Mouse (Mus musculus): ENCODE data around the gene Ogfod2. TPM values are rescaled to one million over a fixed set of nuclear protein-coding genes. Genes with fewer than 3 reads are reported as not detected.

Gene Ogfod2
- polyA plus RNA-seq, 1 experiment from 2014 or later = 19.0 TPM

DNA sequence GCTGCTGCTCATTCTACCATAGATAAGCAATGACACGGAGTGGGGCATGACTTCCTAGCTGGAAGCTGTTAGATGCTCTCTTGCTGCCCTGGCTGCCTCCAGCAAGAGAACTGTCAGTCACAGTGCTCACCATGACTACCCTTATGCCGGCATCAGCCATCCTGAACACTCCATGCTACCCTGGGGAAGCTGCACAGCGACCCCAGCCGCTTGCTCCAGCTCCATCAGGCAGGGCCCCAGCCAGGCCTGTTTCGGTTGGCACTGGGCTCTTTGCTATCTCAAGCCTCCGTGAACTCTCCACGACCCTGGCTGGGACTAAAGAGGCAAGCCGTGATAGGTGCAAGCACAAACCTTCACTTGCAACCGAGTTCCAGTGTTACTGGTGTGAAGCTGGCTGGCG is 49.7 kb downstream of the Ogfod2 start:
- 44% methylated on average over 10 of the region's 10 CpGs for WGBS
- Histone ChIP-seq H3K4me2 (replicated peaks; ENCODE audit: low read depth) (no peak overlapping the region), H3K36me3 (ENCODE audit: control insufficient read depth, insufficient read depth, low read length) (no peaks in the 10 kb centered on the region), H3K4me3 (ENCODE audit: low read depth, low read length) (no peak overlapping the region), H3K9me3 (ENCODE audit: control insufficient read depth, low read length) (no peaks in the 10 kb centered on the region), H3K9ac (ENCODE audit: low read length) (no peak overlapping the region), H3K27ac (replicated peaks) (no peak overlapping the region), H3K4me1 (replicated peaks; ENCODE audit: control insufficient read depth, insufficient read depth) (peaks cover 8% of the 10 kb centered on the region; the same call in 1 of the 2 replicates), H3K27me3 (ENCODE audit: control insufficient read depth, insufficient read depth, low read length) (no peaks in the 10 kb centered on the region)
- no peak for ATAC-seq (ENCODE audit: low FRiP score, low TSS enrichment)
- no peak for DNase-seq (ENCODE audit: low spot score)
- no peak for TF ChIP-seq EP300 (optimal IDR thresholded peaks at IDR 0.05)
- TF ChIP-seq CTCF (IDR thresholded peaks at IDR 0.05; ENCODE audit: low read depth) = no peak

DNA sequence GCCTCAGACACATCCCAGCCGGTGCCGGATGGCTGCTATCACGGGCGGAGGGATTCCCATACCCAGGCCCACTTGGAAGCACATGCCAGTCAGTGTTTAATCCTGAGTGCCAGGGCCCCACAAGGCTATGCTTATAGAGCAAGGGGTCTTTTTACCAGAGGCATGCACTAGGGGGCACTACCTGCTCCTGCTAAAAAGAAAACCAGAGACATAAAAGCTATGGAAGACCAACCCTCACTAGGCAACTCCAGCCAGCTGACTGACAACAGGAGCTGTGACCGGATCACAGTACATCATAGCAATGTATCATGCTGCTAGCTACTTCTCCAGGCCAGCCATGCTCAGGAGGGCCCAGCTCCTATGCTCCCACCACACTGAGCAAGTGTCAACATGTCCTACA is 50.5 kb downstream of the Ogfod2 start:
- no peak overlapping the region for H3K4me2 ChIP-seq (replicated peaks; ENCODE audit: low read depth)
- H3K4me1 ChIP-seq (replicated peaks; ENCODE audit: control insufficient read depth, insufficient read depth) = peaks cover 8% of the 10 kb centered on the region; the same call in 1 of the 2 replicates
- DNase-seq (ENCODE audit: low spot score) = peak; percentile 58
- no peaks in the 10 kb centered on the region for H3K27me3 ChIP-seq (ENCODE audit: control insufficient read depth, insufficient read depth, low read length)
- H3K36me3 ChIP-seq (ENCODE audit: control insufficient read depth, insufficient read depth, low read length) = no peaks in the 10 kb centered on the region
- H3K27ac ChIP-seq (replicated peaks) = no peak overlapping the region
- H3K9me3 ChIP-seq (ENCODE audit: control insufficient read depth, low read length) = no peaks in the 10 kb centered on the region
- no peak overlapping the region for H3K9ac ChIP-seq (ENCODE audit: low read length)
- H3K4me3 ChIP-seq (ENCODE audit: low read depth, low read length) = no peak overlapping the region
- TF ChIP-seq CTCF (IDR thresholded peaks at IDR 0.05; ENCODE audit: low read depth) = peak; percentile 82
- no peak for TF ChIP-seq EP300 (optimal IDR thresholded peaks at IDR 0.05)
- 62% methylated on average over 5 of the region's 5 CpGs for WGBS
- peak; percentile 50 for ATAC-seq (ENCODE audit: low FRiP score, low TSS enrichment)

DNA sequence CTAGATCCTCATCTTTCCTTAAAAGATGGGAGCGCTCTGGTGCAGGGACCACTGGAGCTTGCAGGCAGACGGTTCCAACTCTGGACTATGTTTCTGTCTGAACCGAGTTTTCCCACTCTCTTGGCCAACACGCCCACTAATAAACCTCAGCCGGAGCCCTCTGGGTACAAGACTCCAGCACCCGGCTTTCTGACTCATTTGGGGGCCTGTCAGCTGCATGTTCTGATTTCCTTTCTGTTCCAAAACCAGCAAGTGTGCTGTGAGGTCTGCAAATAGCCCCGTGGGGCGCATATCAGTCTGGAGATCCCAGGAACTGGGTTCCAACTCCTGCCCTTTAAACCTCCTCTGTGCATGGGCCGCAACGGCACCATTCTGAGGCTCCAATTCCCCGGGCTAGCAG is 51.3 kb downstream of the Ogfod2 start:
- Histone ChIP-seq H3K27me3 (ENCODE audit: control insufficient read depth, insufficient read depth, low read length) (no peaks in the 10 kb centered on the region), H3K36me3 (ENCODE audit: control insufficient read depth, insufficient read depth, low read length) (no peaks in the 10 kb centered on the region), H3K9me3 (ENCODE audit: control insufficient read depth, low read length) (no peaks in the 10 kb centered on the region), H3K4me1 (replicated peaks; ENCODE audit: control insufficient read depth, insufficient read depth) (peaks cover 8% of the 10 kb centered on the region; the same call in 1 of the 2 replicates), H3K4me3 (ENCODE audit: low read depth, low read length) (no peak overlapping the region), H3K27ac (replicated peaks) (no peak overlapping the region), H3K4me2 (replicated peaks; ENCODE audit: low read depth) (no peak overlapping the region), H3K9ac (ENCODE audit: low read length) (no peak overlapping the region)
- ATAC-seq (ENCODE audit: low FRiP score, low TSS enrichment) = no peak
- DNase-seq (ENCODE audit: low spot score) = no peak
- WGBS = 76% methylated on average over 11 of the region's 11 CpGs
- no peak for TF ChIP-seq EP300 (optimal IDR thresholded peaks at IDR 0.05)
- TF ChIP-seq CTCF (IDR thresholded peaks at IDR 0.05; ENCODE audit: low read depth) = no peak

Other genes with a start within 250 kb of the Ogfod2 start
- gene Hcar2, start 246.8 kb upstream of the Ogfod2 start, polyA plus RNA-seq (2015; fragmentation: Nextera tagmentation; extraction: Ambion mirVana) = 24.0 and 26.8 TPM in 2 replicates
- gene Hcar1, start 232.3 kb upstream of the Ogfod2 start, polyA plus RNA-seq (2015; fragmentation: Nextera tagmentation; extraction: Ambion mirVana) = 4.9 and 6.0 TPM in 2 replicates
- 107 and 122 TPM in 2 replicates for gene Denr, start 205.1 kb upstream of the Ogfod2 start, polyA plus RNA-seq (2015; fragmentation: Nextera tagmentation; extraction: Ambion mirVana)
- 0.56 and 0.91 TPM in 2 replicates for gene Gm43518, start 184.9 kb upstream of the Ogfod2 start, polyA plus RNA-seq (2015; fragmentation: Nextera tagmentation; extraction: Ambion mirVana)
- gene Ccdc62, start 181.6 kb upstream of the Ogfod2 start, polyA plus RNA-seq (2015; fragmentation: Nextera tagmentation; extraction: Ambion mirVana) = 5.4 TPM in 2 replicates
- 31.2 and 32.2 TPM in 2 replicates for gene Hip1r, start 138.7 kb upstream of the Ogfod2 start, polyA plus RNA-seq (2015; fragmentation: Nextera tagmentation; extraction: Ambion mirVana)
- gene Vps37b, start 80.0 kb upstream of the Ogfod2 start, polyA plus RNA-seq (2015; fragmentation: Nextera tagmentation; extraction: Ambion mirVana) = 31.0 and 35.8 TPM in 2 replicates
- gene Abcb9, start 16.5 kb upstream of the Ogfod2 start, polyA plus RNA-seq (2015; fragmentation: Nextera tagmentation; extraction: Ambion mirVana) = 7.7 and 8.2 TPM in 2 replicates
- gene Arl6ip4, start 3.8 kb downstream of the Ogfod2 start, polyA plus RNA-seq (2015; fragmentation: Nextera tagmentation; extraction: Ambion mirVana) = 77.1 and 78.9 TPM in 2 replicates
- 1.8 and 2.3 TPM in 2 replicates for gene Pitpnm2, start 137.5 kb downstream of the Ogfod2 start, polyA plus RNA-seq (2015; fragmentation: Nextera tagmentation; extraction: Ambion mirVana)
- 2.2 and 2.9 TPM in 2 replicates for gene Mphosph9, start 215.7 kb downstream of the Ogfod2 start, polyA plus RNA-seq (2015; fragmentation: Nextera tagmentation; extraction: Ambion mirVana)
- 6.4 and 6.9 TPM in 2 replicates for gene 2810006K23Rik, start 215.8 kb downstream of the Ogfod2 start, polyA plus RNA-seq (2015; fragmentation: Nextera tagmentation; extraction: Ambion mirVana)

Measured in stomach, postnatal 0 days (tissue).